Mouse (Mus musculus): ENCODE measurements around the gene Aldh1a3.

GRCm38 (mm10) chr7:66387419-66387812 lies 39.9 kb downstream of the Aldh1a3 start:
- TF ChIP-seq POLR2A (IDR thresholded peaks at IDR 0.05; ENCODE audit: low read depth, low read length): no peak
- TF ChIP-seq CTCF (conservative IDR thresholded peaks at IDR 0.05; ENCODE audit: insufficient read depth, insufficient read length, low read depth, low read length): no peak

All from kidney, adult 2 months (tissue).